Mouse (Mus musculus): ENCODE measurements around the gene Dync1i1. TPM values are rescaled to one million over a fixed set of nuclear protein-coding genes. Genes with fewer than 3 reads are reported as not detected.
A peak's percentile ranks its signal among the peaks of the same experiment; 100 is the strongest.

The Dync1i1 gene
- polyA plus RNA-seq, 1 experiment from 2014 or later, result 24.6 TPM

DNA sequence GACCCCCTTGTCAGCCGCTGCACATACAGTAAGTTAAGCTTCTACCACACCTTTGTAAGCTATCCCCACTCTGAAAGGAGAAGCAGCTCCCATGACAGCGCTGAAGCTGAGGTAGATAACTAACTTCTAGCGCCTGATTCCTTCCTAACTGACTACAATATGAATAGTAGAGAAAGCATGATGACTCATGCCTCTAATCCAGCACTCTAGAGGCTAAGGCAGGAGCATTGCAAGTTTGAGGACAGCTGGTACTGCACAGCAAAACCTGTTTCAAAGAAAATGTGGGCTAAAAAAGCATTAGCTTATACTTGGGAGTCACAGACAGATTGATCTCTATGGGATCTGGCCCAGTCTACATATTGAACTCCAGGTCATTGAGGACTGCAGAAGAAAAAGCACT, 236.5 kb downstream of the Dync1i1 start:
- H3K27ac ChIP-seq, result no peak overlapping the region
- ATAC-seq (ENCODE audit: low FRiP score), result no peak
- WGBS, result 94% methylated on average over 3 of the region's 3 CpGs

DNA sequence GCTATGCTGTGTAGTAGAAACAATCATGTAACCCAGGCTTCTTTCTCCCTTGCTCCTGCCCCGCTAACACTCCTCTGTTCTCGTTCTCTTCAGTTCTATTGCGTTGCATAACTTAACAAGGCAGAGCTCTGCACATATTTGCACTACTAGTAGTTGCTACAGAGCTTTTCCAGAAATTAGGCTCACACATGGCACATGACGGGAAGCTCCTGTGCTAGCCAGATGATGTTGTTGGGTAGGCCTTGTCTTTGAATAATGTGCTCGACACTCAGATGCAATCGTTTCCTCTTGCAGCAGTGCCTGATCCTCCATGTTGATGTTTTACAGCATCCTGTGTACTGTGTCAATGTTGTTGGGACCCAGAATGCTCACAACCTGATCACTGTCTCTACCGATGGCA, 240.9 kb downstream of the Dync1i1 start:
- ATAC-seq (ENCODE audit: low FRiP score) (no peak), DNase-seq (ENCODE audit: low spot score) (no peak)
- H3K4me2 ChIP-seq (replicated peaks), result no peak overlapping the region
- no peaks in the 10 kb centered on the region for H3K9me3 ChIP-seq (ENCODE audit: control insufficient read depth, low read length)
- H3K4me3 ChIP-seq (replicated peaks; ENCODE audit: low read length), result no peak overlapping the region
- 97% methylated on average over 7 of the region's 7 CpGs for WGBS
- no peaks in the 10 kb centered on the region for H3K27me3 ChIP-seq (ENCODE audit: control insufficient read depth, insufficient read depth, low read length)
- H3K27ac ChIP-seq, result no peak overlapping the region
- H3K4me1 ChIP-seq (replicated peaks; ENCODE audit: control insufficient read depth, insufficient read depth, low read length), result no peaks in the 10 kb centered on the region
- H3K9ac ChIP-seq, result no peak overlapping the region
- H3K36me3 ChIP-seq (replicated peaks; ENCODE audit: control insufficient read depth, insufficient read depth), result no peaks in the 10 kb centered on the region

More for the DNA sequence above, 236.5 kb downstream of the Dync1i1 start:
- Histone ChIP-seq H3K36me3 (replicated peaks; ENCODE audit: control insufficient read depth, insufficient read depth) (no peaks in the 10 kb centered on the region), H3K9me3 (ENCODE audit: control insufficient read depth, low read length) (no peaks in the 10 kb centered on the region), H3K4me1 (replicated peaks; ENCODE audit: control insufficient read depth, insufficient read depth, low read length) (no peaks in the 10 kb centered on the region), H3K27me3 (ENCODE audit: control insufficient read depth, insufficient read depth, low read length) (no peaks in the 10 kb centered on the region), H3K9ac (no peak overlapping the region), H3K4me2 (replicated peaks) (no peak overlapping the region), H3K4me3 (replicated peaks; ENCODE audit: low read length) (no peak overlapping the region)
- DNase-seq (ENCODE audit: low spot score), result no peak

GRCm38 (mm10) chr6:5966806-5967445, 241.5 kb downstream of the Dync1i1 start:
- 92% methylated on average over 8 of the region's 8 CpGs for WGBS
- DNase-seq (ENCODE audit: low spot score) (no peak), ATAC-seq (ENCODE audit: low FRiP score) (no peak)
- Histone ChIP-seq H3K4me2 (replicated peaks) (no peak overlapping the region), H3K36me3 (replicated peaks; ENCODE audit: control insufficient read depth, insufficient read depth) (no peaks in the 10 kb centered on the region), H3K9me3 (ENCODE audit: control insufficient read depth, low read length) (no peaks in the 10 kb centered on the region), H3K9ac (no peak overlapping the region), H3K27me3 (ENCODE audit: control insufficient read depth, insufficient read depth, low read length) (no peaks in the 10 kb centered on the region), H3K4me1 (replicated peaks; ENCODE audit: control insufficient read depth, insufficient read depth, low read length) (no peaks in the 10 kb centered on the region), H3K27ac (no peak overlapping the region), H3K4me3 (replicated peaks; ENCODE audit: low read length) (no peak overlapping the region)

DNA sequence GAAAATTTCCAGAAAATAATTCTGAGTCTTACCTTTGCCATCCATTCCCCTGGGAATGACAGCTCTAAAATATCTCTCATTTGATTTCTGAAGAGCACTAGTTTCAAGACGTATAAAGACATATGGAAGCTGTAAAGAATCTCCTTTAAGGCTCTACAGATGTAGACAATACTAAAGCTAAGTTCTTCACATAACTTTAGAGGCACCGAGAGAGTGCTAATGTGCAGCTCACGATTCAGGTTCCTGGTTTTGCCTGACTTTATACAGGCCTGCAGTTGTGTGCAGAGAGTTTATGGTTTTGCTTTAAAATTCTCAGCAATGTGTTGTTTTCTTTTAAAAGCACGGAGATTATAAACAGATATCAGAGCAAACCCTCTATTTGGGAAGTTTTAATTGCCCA, 242.1 kb downstream of the Dync1i1 start:
- WGBS, result 89% methylated on average over 4 of the region's 4 CpGs
- ATAC-seq (ENCODE audit: low FRiP score), result no peak
- H3K27ac ChIP-seq, result no peak overlapping the region
- no peak overlapping the region for H3K4me3 ChIP-seq (replicated peaks; ENCODE audit: low read length)
- no peaks in the 10 kb centered on the region for H3K9me3 ChIP-seq (ENCODE audit: control insufficient read depth, low read length)
- H3K9ac ChIP-seq, result no peak overlapping the region
- H3K4me1 ChIP-seq (replicated peaks; ENCODE audit: control insufficient read depth, insufficient read depth, low read length), result no peaks in the 10 kb centered on the region
- no peak for DNase-seq (ENCODE audit: low spot score)
- H3K27me3 ChIP-seq (ENCODE audit: control insufficient read depth, insufficient read depth, low read length), result no peaks in the 10 kb centered on the region
- no peak overlapping the region for H3K4me2 ChIP-seq (replicated peaks)
- H3K36me3 ChIP-seq (replicated peaks; ENCODE audit: control insufficient read depth, insufficient read depth), result no peaks in the 10 kb centered on the region

GRCm38 (mm10) chr6:5969613-5970012, 244.2 kb downstream of the Dync1i1 start:
- no peak overlapping the region for H3K9ac ChIP-seq
- DNase-seq (ENCODE audit: low spot score) (no peak), ATAC-seq (ENCODE audit: low FRiP score) (no peak)
- no peaks in the 10 kb centered on the region for H3K9me3 ChIP-seq (ENCODE audit: control insufficient read depth, low read length)
- no peaks in the 10 kb centered on the region for H3K4me1 ChIP-seq (replicated peaks; ENCODE audit: control insufficient read depth, insufficient read depth, low read length)
- H3K36me3 ChIP-seq (replicated peaks; ENCODE audit: control insufficient read depth, insufficient read depth), result no peaks in the 10 kb centered on the region
- no peak overlapping the region for H3K27ac ChIP-seq
- H3K4me2 ChIP-seq (replicated peaks), result no peak overlapping the region
- WGBS, result 92% methylated on average over 8 of the region's 8 CpGs
- H3K27me3 ChIP-seq (ENCODE audit: control insufficient read depth, insufficient read depth, low read length), result no peaks in the 10 kb centered on the region
- H3K4me3 ChIP-seq (replicated peaks; ENCODE audit: low read length), result no peak overlapping the region

DNA sequence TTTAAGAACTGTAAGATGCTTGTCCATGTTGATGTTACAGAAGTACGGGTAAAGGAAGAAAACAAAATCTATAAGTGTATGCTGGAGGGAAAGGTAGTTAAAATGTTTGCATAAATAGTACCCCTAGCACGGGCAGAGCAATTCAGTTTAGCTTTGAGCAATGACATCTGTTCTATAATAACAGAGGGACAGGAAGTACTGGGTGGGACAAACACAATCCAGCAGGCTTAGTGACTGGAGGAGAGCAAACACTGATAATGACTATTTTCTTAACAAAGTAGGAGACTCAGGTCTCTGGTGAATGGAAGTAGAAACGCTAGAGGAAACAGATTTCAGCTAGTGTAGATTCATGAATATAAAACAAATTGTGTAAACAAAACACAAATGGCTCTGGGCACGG, 250.8 kb downstream of the Dync1i1 start:
- Histone ChIP-seq H3K9me3 (ENCODE audit: control insufficient read depth, low read length) (no peaks in the 10 kb centered on the region), H3K4me3 (replicated peaks; ENCODE audit: low read length) (no peak overlapping the region), H3K9ac (no peak overlapping the region), H3K27me3 (ENCODE audit: control insufficient read depth, insufficient read depth, low read length) (no peaks in the 10 kb centered on the region), H3K4me1 (replicated peaks; ENCODE audit: control insufficient read depth, insufficient read depth, low read length) (no peaks in the 10 kb centered on the region), H3K36me3 (replicated peaks; ENCODE audit: control insufficient read depth, insufficient read depth) (no peaks in the 10 kb centered on the region), H3K27ac (no peak overlapping the region), H3K4me2 (replicated peaks) (no peak overlapping the region)
- 79% methylated on average over 4 of the region's 4 CpGs for WGBS
- DNase-seq (ENCODE audit: low spot score), result no peak
- no peak for ATAC-seq (ENCODE audit: low FRiP score)

DNA sequence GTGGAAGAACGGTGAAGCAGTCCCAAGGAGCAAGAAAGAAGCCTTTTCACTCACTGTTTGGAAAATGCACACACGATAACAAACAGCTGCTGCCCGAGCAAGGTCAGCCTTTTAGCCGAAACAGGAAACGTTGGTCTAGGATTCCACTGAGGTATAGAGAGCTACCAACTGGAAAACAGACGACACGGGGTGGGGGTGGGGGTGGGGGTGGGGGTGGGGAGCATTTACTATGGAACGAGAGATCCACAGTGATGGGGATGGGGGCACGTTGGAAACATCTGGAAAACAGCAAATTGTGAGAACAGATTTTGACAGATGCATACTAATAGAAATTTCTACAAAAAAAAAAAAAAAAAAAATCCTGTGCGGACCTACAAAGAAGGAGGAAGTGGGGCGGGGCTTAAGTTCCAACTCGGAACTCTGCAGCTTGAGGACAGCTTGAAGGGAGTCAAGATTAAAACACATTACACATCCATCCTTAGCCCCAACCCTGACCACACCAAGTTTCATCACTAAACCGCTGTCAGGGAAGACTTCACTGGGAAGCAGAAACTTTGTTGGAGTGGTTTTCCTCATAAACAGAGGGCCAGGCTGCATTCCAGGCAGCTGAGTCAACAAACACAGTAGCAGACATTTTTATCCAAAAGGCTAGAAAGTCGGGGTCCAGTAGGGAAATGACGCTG, 251.9 kb downstream of the Dync1i1 start:
- H3K4me3 ChIP-seq (replicated peaks; ENCODE audit: low read length), result no peak overlapping the region
- H3K9ac ChIP-seq, result no peak overlapping the region
- 77% methylated on average over 14 of the region's 15 CpGs for WGBS
- no peak overlapping the region for H3K4me2 ChIP-seq (replicated peaks)
- DNase-seq (ENCODE audit: low spot score) (no peak), ATAC-seq (ENCODE audit: low FRiP score) (no peak)
- no peak overlapping the region for H3K27ac ChIP-seq
- H3K9me3 ChIP-seq (ENCODE audit: control insufficient read depth, low read length), result no peaks in the 10 kb centered on the region
- no peaks in the 10 kb centered on the region for H3K36me3 ChIP-seq (replicated peaks; ENCODE audit: control insufficient read depth, insufficient read depth)
- no peaks in the 10 kb centered on the region for H3K27me3 ChIP-seq (ENCODE audit: control insufficient read depth, insufficient read depth, low read length)
- no peaks in the 10 kb centered on the region for H3K4me1 ChIP-seq (replicated peaks; ENCODE audit: control insufficient read depth, insufficient read depth, low read length)

DNA sequence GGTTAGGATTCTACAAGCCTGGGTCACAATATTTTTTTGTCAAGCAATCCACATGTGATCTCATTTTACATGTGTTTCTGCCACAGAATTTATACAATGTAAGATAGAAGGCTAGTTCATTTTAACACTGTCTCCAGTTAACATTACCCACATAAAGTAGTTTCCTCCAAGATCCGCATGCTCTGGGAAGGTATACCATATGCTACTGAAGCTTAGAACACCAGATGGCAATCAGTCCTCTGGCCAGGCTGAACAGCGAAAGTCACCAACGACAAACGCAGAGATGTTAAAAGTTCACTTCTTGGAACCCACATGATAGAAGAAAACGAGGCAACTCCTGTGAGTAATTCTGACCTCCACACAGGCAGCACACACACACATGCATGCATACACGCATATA, 265.8 kb downstream of the Dync1i1 start:
- Histone ChIP-seq H3K4me3 (replicated peaks; ENCODE audit: low read length) (no peak overlapping the region), H3K9ac (no peak overlapping the region), H3K27ac (no peak overlapping the region), H3K4me2 (replicated peaks) (peak overlapping the region; percentile 33; the same call in 1 of the 2 replicates), H3K27me3 (ENCODE audit: control insufficient read depth, insufficient read depth, low read length) (no peaks in the 10 kb centered on the region), H3K4me1 (replicated peaks; ENCODE audit: control insufficient read depth, insufficient read depth, low read length) (peaks cover 9% of the 10 kb centered on the region), H3K9me3 (ENCODE audit: control insufficient read depth, low read length) (no peaks in the 10 kb centered on the region), H3K36me3 (replicated peaks; ENCODE audit: control insufficient read depth, insufficient read depth) (no peaks in the 10 kb centered on the region)
- DNase-seq (ENCODE audit: low spot score) (no peak), ATAC-seq (ENCODE audit: low FRiP score) (no peak)
- 63% methylated on average over 6 of the region's 6 CpGs for WGBS

DNA sequence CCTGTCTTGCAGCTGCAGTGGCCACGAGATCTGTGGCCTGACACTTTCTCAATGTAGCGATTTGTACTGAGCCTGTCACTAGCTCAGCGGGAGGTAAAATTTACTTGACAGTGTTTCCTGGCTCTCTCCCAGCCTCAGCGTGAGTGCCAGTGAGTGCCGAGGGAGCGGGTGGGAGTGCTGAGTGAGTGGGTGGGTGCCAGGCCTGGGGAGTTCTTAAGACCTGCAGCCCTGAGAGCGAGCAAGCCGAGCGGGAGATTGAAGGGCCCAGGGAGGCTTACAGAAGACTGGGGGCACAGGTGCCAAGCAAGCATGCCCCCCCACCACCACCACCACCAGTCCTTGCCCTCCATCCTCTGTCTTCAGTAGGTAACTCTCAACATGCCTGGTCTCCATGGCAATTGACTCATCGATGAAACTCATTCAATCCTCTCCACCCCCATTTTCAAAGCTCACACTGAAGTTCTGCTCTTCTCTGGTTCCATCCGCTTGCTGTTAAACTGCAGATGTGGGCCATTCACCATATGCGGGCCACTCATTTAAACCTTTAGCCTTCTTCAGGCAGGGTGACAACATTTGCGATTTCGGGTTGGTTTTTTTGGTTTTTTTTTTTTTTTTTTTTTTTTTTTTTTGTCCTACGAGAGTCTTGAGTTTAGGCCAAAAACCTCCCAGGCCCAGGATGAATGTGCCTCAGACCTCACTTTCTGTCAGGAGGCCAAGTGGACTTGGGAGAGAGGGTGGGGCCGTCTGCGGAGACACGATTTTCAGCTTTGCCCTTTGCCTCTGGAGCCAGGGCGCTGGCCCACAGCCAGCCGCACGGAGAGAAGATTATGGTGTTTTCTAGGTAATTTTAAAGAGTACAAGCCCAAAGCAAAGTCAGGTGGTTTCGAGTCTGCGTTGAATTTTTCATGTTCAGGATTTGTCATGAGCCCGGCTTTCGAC, 266.6 kb downstream of the Dync1i1 start:
- Histone ChIP-seq H3K4me1 (replicated peaks; ENCODE audit: control insufficient read depth, insufficient read depth, low read length) (peaks cover 9% of the 10 kb centered on the region), H3K4me2 (replicated peaks) (peak overlapping the region; percentile 33), H3K9me3 (ENCODE audit: control insufficient read depth, low read length) (no peaks in the 10 kb centered on the region), H3K4me3 (replicated peaks; ENCODE audit: low read length) (no peak overlapping the region), H3K27me3 (ENCODE audit: control insufficient read depth, insufficient read depth, low read length) (no peaks in the 10 kb centered on the region), H3K36me3 (replicated peaks; ENCODE audit: control insufficient read depth, insufficient read depth) (no peaks in the 10 kb centered on the region), H3K9ac (no peak overlapping the region), H3K27ac (0 out of 2 replicates have a peak overlapping the region, but pooled peaks have one; percentile 32)
- ATAC-seq (ENCODE audit: low FRiP score) (peak; percentile 68), DNase-seq (ENCODE audit: low spot score) (peak; percentile 70)
- WGBS, result 40% methylated on average over 25 of the region's 25 CpGs

Data from hindbrain, embryonic 14.5 days (tissue).